Mouse (Mus musculus) midbrain, embryonic 13.5 days (tissue): ENCODE results near the gene Ndufb7. TPM values are rescaled to one million over a fixed set of nuclear protein-coding genes. Genes with fewer than 3 reads are reported as not detected.
"Not testable (repeated sequence)": the region's sequence is repeated elsewhere in the genome, so short reads cannot be mapped to it uniquely, and the experiment has no call there.

ENCODE experiments used
- ATAC-seq: fragments of 200-750 bp; cut with Nextera tagmentation; 2 replicates; pipeline ENCODE4 v1.8.0; 2017; ENCODE audit warnings: mild to moderate bottlenecking, moderate TSS enrichment, moderate library complexity
- H3K27ac ChIP-seq: fragments of 300-500 bp; sonication (generic); 2 replicates; pipeline ENCODE4 v1.5.1; 2015; ENCODE audit warnings: inconsistent platforms, mild to moderate bottlenecking, moderate library complexity
- H3K27me3 ChIP-seq: fragments of 300-500 bp; sonication (generic); 2 replicates; pipeline ENCODE4 v1.6.1; 2015; ENCODE audit warnings: mild to moderate bottlenecking, inconsistent platforms
- H3K36me3 ChIP-seq: fragments of 300-500 bp; sonication (generic); 2 replicates; pipeline ENCODE4 v1.6.1; 2015; ENCODE audit warnings: mild to moderate bottlenecking, inconsistent platforms
- H3K4me1 ChIP-seq: fragments of 300-500 bp; sonication (generic); replicated peaks from 2 replicates; pipeline ENCODE4 v1.6.1; 2015; ENCODE audit warnings: inconsistent platforms
- H3K4me2 ChIP-seq: fragments of 300-500 bp; sonication (generic); replicated peaks from 2 replicates; pipeline ENCODE4 v1.6.1; 2015; ENCODE audit warnings: moderate library complexity, mild to moderate bottlenecking, inconsistent platforms
- H3K4me3 ChIP-seq: fragments of 300-500 bp; sonication (generic); replicated peaks from 2 replicates; pipeline ENCODE4 v1.5.1; 2015; ENCODE audit warnings: mild to moderate bottlenecking, inconsistent platforms
- H3K9ac ChIP-seq: fragments of 300-500 bp; sonication (generic); replicated peaks from 2 replicates; pipeline ENCODE4 v1.6.1; 2015; ENCODE audit warnings: mild to moderate bottlenecking, inconsistent platforms
- H3K9me3 ChIP-seq: fragments of 300-500 bp; sonication (generic); 2 replicates; pipeline ENCODE4 v1.6.1; 2016; ENCODE audit warnings: mild to moderate bottlenecking, inconsistent platforms
- WGBS: fragments of 180-500 bp; shearing (Covaris S2); methylation state at CpG from one replicate; pipeline ENCODE4 v1.1.7; 2015; 5-methylcytosine and 5-hydroxymethylcytosine counted together
- polyA plus RNA-seq: library from polyadenylated mRNA; unstranded; fragments of >200 nt; fragmentation: Nextera tagmentation; extraction: Ambion mirVana; gene quantifications from 2 replicates; pipeline ENCODE4 v1.2.1, GENCODE M21; 2015

Gene Ndufb7
- 380 and 382 TPM in 2 replicates for polyA plus RNA-seq

GRCm38 (mm10) chr8:83566469-83567395 lies at the start of gene Ndufb7:
Ndufb7 (plus strand) TSS chr8:83566671.
- under 1% methylated on average over 48 of the region's 48 CpGs for WGBS
- no peaks in the 10 kb centered on the region for H3K27me3 ChIP-seq
- peak within 1 kb of the TSS; percentile 83 for H3K9ac ChIP-seq
- no peaks in the 10 kb centered on the region for H3K9me3 ChIP-seq
- peak within 1 kb of the TSS; percentile 75 for H3K4me2 ChIP-seq
- peak within 1 kb of the TSS; percentile 78 for H3K4me3 ChIP-seq
- H3K36me3 ChIP-seq: peaks cover 28% of the 10 kb centered on the region
- peak within 1 kb of the TSS; percentile 76 for H3K27ac ChIP-seq
- ATAC-seq: peak; percentile 95
- H3K4me1 ChIP-seq: peaks cover 23% of the 10 kb centered on the region

DNA sequence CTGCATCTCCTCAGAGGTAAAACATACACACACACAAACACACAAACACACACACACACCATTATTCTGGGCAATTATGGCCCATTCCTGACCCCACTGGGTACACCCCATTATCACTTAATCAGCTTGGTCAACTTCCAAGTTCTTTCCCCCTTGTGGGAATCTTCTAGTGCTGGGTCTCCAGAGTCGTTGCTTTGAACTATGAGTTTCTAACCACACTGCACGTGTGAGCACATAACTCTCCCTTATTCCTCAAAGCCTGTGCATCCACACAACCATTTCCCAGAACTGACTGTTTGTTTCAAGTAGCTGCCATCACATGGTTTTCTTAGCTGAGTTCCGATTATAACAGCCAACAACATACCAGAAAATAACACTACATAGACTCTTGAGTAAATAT lies 46.0 kb upstream of the Ndufb7 start:
- 0 out of 2 replicates have a peak, but pooled peaks cover 2% of the 10 kb centered on the region for H3K9me3 ChIP-seq
- H3K4me3 ChIP-seq: no peak overlapping the region
- H3K27me3 ChIP-seq: no peaks in the 10 kb centered on the region
- WGBS: 84% methylated on average over 3 of the region's 3 CpGs
- no peaks in the 10 kb centered on the region for H3K4me1 ChIP-seq
- H3K4me2 ChIP-seq: no peak overlapping the region
- H3K36me3 ChIP-seq: no peaks in the 10 kb centered on the region
- no peak overlapping the region for H3K27ac ChIP-seq
- no peak overlapping the region for H3K9ac ChIP-seq
- ATAC-seq: no peak

DNA sequence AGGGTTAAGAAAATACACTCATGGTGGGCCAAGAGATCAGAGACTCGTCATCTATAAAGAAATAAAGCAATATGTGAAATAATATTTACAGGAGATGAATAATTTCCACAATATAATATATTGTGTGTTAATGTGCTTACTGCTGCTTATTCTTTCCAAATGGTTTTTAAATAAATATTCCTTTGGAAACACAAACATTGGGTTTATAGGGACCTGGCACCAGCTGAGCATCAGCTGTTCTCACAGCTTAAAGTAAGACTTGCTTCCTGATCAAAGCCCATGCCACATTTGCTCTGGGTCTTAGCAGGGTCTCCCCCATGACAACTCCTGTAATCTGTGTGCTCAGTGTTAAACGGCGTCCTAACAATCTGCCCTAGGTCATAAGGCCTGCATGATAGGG lies 45.6 kb upstream of the Ndufb7 start:
- ATAC-seq, H3K4me3 ChIP-seq, H3K4me1 ChIP-seq, H3K9me3 ChIP-seq, H3K36me3 ChIP-seq, H3K27ac ChIP-seq, H3K9ac ChIP-seq, H3K4me2 ChIP-seq, H3K27me3 ChIP-seq: not testable (repeated sequence)
- 75% methylated on average over 3 of the region's 3 CpGs for WGBS

DNA sequence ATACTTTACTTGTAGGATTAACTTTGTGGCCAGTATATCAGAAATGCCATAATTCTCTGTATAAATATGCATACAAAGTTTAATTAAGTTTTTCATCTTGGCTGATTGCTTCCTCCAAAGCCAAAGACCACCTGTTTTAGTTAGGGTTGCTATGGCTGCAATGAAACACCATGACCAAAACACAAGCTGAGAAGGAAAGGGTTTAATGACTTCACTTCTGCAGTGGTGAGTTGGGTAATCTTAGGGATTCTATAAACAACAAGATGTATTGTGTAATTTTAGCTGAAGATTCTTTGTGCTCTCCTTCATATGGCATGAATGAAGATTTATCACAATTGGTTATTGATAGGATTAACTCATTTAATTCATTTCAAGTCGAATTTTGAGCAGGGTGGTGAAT lies 45.2 kb upstream of the Ndufb7 start:
- H3K9ac ChIP-seq: no peak overlapping the region
- H3K36me3 ChIP-seq: no peaks in the 10 kb centered on the region
- no peaks in the 10 kb centered on the region for H3K27me3 ChIP-seq
- H3K27ac ChIP-seq: no peak overlapping the region
- WGBS: 49% methylated on average over 1 of the region's 1 CpGs
- H3K9me3 ChIP-seq: 0 out of 2 replicates have a peak, but pooled peaks cover 2% of the 10 kb centered on the region
- H3K4me1 ChIP-seq: no peaks in the 10 kb centered on the region
- H3K4me2 ChIP-seq: no peak overlapping the region
- no peak for ATAC-seq
- no peak overlapping the region for H3K4me3 ChIP-seq

DNA sequence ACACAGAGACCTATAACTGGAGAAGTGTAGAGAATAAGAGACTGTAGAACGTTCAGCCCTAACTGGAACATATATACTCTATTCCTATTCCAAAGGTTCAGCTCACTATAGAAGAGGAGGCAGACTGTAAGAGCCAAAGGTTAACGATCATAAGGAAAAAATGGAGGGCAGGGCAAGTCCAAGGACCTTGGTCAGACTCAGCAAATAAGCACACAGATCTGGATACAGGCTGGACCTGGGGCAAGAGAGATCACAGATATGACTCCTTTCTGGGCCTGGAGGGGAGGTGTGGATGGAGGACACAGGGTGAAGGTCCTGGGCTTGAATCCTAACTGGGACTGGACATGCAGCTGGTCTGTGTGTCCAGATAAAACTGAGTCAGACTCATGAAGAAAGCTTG lies 31.7 kb upstream of the Ndufb7 start:
- H3K4me3 ChIP-seq: no peak overlapping the region
- ATAC-seq: no peak
- no peak overlapping the region for H3K4me2 ChIP-seq
- 89% methylated on average over 2 of the region's 2 CpGs for WGBS
- H3K9ac ChIP-seq: no peak overlapping the region
- H3K27ac ChIP-seq: no peak overlapping the region
- no peaks in the 10 kb centered on the region for H3K9me3 ChIP-seq
- H3K36me3 ChIP-seq: no peaks in the 10 kb centered on the region
- H3K27me3 ChIP-seq: no peaks in the 10 kb centered on the region
- no peaks in the 10 kb centered on the region for H3K4me1 ChIP-seq

GRCm38 (mm10) chr8:83535736-83536135 lies 30.7 kb upstream of the Ndufb7 start, which contains the start of gene Olfr370:
Olfr370 (plus strand) TSS chr8:83535780.
- Histone ChIP-seq H3K4me1 (no peaks in the 10 kb centered on the region), H3K4me3 (no peak within 1 kb of the TSS), H3K36me3 (no peaks in the 10 kb centered on the region), H3K9me3 (no peaks in the 10 kb centered on the region), H3K27ac (no peak within 1 kb of the TSS), H3K27me3 (no peaks in the 10 kb centered on the region), H3K4me2 (no peak within 1 kb of the TSS), H3K9ac (no peak within 1 kb of the TSS)
- no peak for ATAC-seq
- 78% methylated on average over 3 of the region's 3 CpGs for WGBS

- no peak overlapping the region for H3K27ac ChIP-seq
- H3K27me3 ChIP-seq: no peaks in the 10 kb centered on the region
- no peak for ATAC-seq
- H3K9me3 ChIP-seq: no peaks in the 10 kb centered on the region
- no peak overlapping the region for H3K4me2 ChIP-seq
- no peaks in the 10 kb centered on the region for H3K36me3 ChIP-seq
- H3K9ac ChIP-seq: no peak overlapping the region
- H3K4me3 ChIP-seq: no peak overlapping the region
- peaks cover 7% of the 10 kb centered on the region for H3K4me1 ChIP-seq
- 91% methylated on average over 3 of the region's 3 CpGs for WGBS
These were observed 3.8 kb upstream of the Ndufb7 start for GRCm38 (mm10) chr8:83562669-83563068.

DNA sequence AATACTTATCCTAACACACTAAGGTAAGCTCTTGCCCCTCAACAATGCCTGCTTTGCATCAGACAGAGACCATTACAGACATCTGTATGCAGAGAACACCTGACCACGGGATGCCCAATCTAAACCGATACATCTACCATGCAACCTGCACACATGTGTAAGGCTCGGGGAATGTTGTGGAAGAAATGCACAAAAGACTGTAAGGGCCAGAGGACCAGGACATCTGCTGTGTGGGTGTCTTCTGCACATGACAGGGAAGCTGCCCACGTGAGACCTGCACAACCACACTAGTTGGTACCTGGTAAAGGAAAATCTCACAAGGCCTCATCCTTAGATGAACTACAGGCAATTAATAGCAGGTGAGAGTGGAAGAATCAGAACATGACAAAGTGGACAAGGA lies 3.2 kb upstream of the Ndufb7 start:
- H3K27ac ChIP-seq: no peak overlapping the region
- no peak for ATAC-seq
- H3K27me3 ChIP-seq: no peaks in the 10 kb centered on the region
- 70% methylated on average over 4 of the region's 4 CpGs for WGBS
- H3K9me3 ChIP-seq: no peaks in the 10 kb centered on the region
- no peaks in the 10 kb centered on the region for H3K36me3 ChIP-seq
- no peak overlapping the region for H3K9ac ChIP-seq
- H3K4me1 ChIP-seq: peaks cover 12% of the 10 kb centered on the region
- no peak overlapping the region for H3K4me3 ChIP-seq
- H3K4me2 ChIP-seq: no peak overlapping the region

- Histone ChIP-seq H3K4me3 (no peak overlapping the region; the same call in 1 of the 2 replicates), H3K9me3 (no peaks in the 10 kb centered on the region), H3K27ac (no peak overlapping the region), H3K4me1 (peaks cover 23% of the 10 kb centered on the region), H3K27me3 (no peaks in the 10 kb centered on the region), H3K36me3 (peaks cover 19% of the 10 kb centered on the region), H3K9ac (no peak overlapping the region), H3K4me2 (0 out of 2 replicates have a peak overlapping the region, but pooled peaks have one; percentile 75)
- WGBS: 72% methylated on average over 9 of the region's 9 CpGs
- no peak; the same call in none of the 2 replicates for ATAC-seq
These were observed 618 bp upstream of the Ndufb7 start for GRCm38 (mm10) chr8:83565731-83566375.

DNA sequence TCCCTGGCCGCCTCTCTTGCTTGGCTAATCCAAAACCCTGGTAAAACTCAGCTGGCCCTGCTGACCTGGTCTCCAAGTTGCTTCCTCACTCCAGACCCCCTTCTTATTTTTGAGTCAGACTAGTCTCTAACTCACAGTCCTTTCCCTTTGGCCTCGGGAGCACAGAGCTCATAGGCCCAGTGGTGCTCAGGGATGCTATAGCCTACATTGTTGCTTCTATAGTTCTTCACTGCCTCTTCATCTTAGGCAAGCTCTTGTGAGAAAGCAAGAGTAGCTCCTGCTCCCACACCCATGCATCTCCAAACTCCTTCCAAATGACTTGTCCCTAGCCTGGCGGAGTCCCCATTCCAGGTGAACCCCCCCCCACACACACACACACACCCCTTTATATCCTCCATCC lies 1.2 kb downstream of the Ndufb7 start:
- no peaks in the 10 kb centered on the region for H3K9me3 ChIP-seq
- ATAC-seq: no peak
- peaks cover 37% of the 10 kb centered on the region for H3K36me3 ChIP-seq
- peaks cover 23% of the 10 kb centered on the region for H3K4me1 ChIP-seq
- peak overlapping the region; percentile 78 for H3K4me3 ChIP-seq
- WGBS: 63% methylated on average over 3 of the region's 3 CpGs
- H3K27me3 ChIP-seq: no peaks in the 10 kb centered on the region
- H3K4me2 ChIP-seq: peak overlapping the region; percentile 75
- no peak overlapping the region for H3K27ac ChIP-seq
- peak overlapping the region; percentile 83 for H3K9ac ChIP-seq

GRCm38 (mm10) chr8:83568128-83568527 lies 1.7 kb downstream of the Ndufb7 start:
- Histone ChIP-seq H3K4me3 (peak overlapping the region; percentile 78), H3K27ac (no peak overlapping the region), H3K36me3 (peaks cover 42% of the 10 kb centered on the region), H3K4me1 (peaks cover 23% of the 10 kb centered on the region), H3K9ac (peak overlapping the region; percentile 83), H3K4me2 (peak overlapping the region; percentile 75), H3K27me3 (no peaks in the 10 kb centered on the region), H3K9me3 (no peaks in the 10 kb centered on the region)
- WGBS: 74% methylated on average over 5 of the region's 5 CpGs
- no peak for ATAC-seq

GRCm38 (mm10) chr8:83568755-83569154 lies 2.3 kb downstream of the Ndufb7 start:
- H3K4me2 ChIP-seq: no peak overlapping the region
- no peak overlapping the region; the same call in 1 of the 2 replicates for H3K4me3 ChIP-seq
- no peaks in the 10 kb centered on the region for H3K27me3 ChIP-seq
- 82% methylated on average over 5 of the region's 5 CpGs for WGBS
- H3K27ac ChIP-seq: no peak overlapping the region
- H3K36me3 ChIP-seq: peaks cover 48% of the 10 kb centered on the region
- no peak for ATAC-seq
- H3K4me1 ChIP-seq: peaks cover 23% of the 10 kb centered on the region
- H3K9ac ChIP-seq: no peak overlapping the region; the same call in 1 of the 2 replicates
- H3K9me3 ChIP-seq: no peaks in the 10 kb centered on the region
